Comparison of ENCODE assay signal across 17 mouse cellular contexts in the genomic region with DNA sequence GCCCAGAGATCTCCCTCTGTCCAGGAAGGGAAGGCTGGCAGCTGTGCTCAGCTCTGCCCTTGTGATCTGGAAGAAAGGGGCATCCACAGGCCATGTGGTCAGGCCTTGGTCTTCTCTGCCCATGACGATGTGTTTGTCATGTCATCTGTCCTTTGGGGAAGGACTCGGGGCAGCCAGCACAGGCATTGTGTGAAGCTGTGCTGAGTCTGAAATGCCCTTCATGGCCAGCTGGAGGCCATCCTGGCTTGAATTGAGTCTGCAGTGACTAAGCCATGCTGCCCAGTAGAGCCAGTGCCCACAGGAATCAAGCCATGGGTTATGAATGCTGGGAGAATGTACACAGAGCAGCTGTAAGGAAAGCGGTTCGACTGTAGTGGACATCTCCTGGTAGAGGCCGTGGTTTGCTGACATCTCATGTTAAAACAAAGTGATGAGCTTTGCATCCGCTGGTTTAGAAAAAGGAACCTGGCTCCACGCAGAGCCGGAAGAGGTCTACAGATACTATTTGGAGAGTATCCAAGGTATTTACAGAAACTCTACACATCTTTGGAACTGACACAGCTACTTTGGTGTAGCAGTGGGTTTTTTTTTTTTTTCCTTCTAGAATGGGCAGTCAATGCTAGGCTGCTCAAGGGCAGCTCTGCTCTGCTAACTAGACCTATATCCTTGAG. TPM values are rescaled to one million over a fixed set of nuclear protein-coding genes. Genes with fewer than 3 reads are reported as not detected.
DNase-seq lines count a peak whose midpoint lies in the region; ATAC-seq lines count a peak whose summit lies in the region.
"Had no signal": no experiment of that assay in that cellular context is flagged by ENCODE, and none has a peak within 500 bp of the region (broad histone marks: within the 10 kb centered on the region; RNA-seq: fewer than 3 reads in every experiment).

No protein-coding gene starts in this region.

- H3K9me3 ChIP-seq in heart, embryonic 11.5 days (replicated peaks; ENCODE audit: control insufficient read depth, low read length): no peaks in the 10 kb centered on the region
- H3K9me3 ChIP-seq in lung, embryonic 16.5 days (ENCODE audit: control insufficient read depth, low read length): no peaks in the 10 kb centered on the region
- H3K9me3 ChIP-seq: embryonic facial prominence, embryonic 13.5 days had no signal

- WGBS in heart, embryonic 11.5 days (ENCODE audit: insufficient replicate concordance): 76% methylated on average over 8 of the region's 8 CpGs
- 55% methylated on average over 8 of the region's 8 CpGs for WGBS in lung, embryonic 16.5 days

- no peaks in the 10 kb centered on the region for H3K36me3 ChIP-seq in heart, embryonic 11.5 days (ENCODE audit: control insufficient read depth, insufficient read depth, low read length)
- H3K36me3 ChIP-seq in lung, embryonic 16.5 days (ENCODE audit: control insufficient read depth, insufficient read depth, low read length): no peaks in the 10 kb centered on the region
- H3K36me3 ChIP-seq: embryonic facial prominence, embryonic 13.5 days had no signal

- DNase-seq in heart, adult 11 months: peak; percentile 96
- no peak for DNase-seq in lung, postnatal 14 days
- peak; percentile 31 for DNase-seq in telencephalon, adult 2 months (ENCODE audit: low read depth, low spot score)
- no peak for DNase-seq in layer of hippocampus, postnatal 14 days (ENCODE audit: low spot score in 2 of 2)
- DNase-seq in kidney, postnatal 14 days: no peak
- DNase-seq: cerebellum, adult 9-10 months; kidney, postnatal 10 days; spleen, adult 18-20 months; thymus, postnatal 4 days had no signal

- H3K4me2 ChIP-seq in heart, embryonic 11.5 days: no peak overlapping the region
- no peak overlapping the region for H3K4me2 ChIP-seq in lung, embryonic 16.5 days (ENCODE audit: low read depth, low read length)
- H3K4me2 ChIP-seq: embryonic facial prominence, embryonic 13.5 days had no signal

- H3K4me1 ChIP-seq in heart, embryonic 11.5 days (ENCODE audit: control insufficient read depth, insufficient read depth, low read length): no peaks in the 10 kb centered on the region
- H3K4me1 ChIP-seq in lung, embryonic 16.5 days (replicated peaks; ENCODE audit: control insufficient read depth, insufficient read depth, low read length): peaks cover 23% of the 10 kb centered on the region
- no peaks in the 10 kb centered on the region for H3K4me1 ChIP-seq in brown adipose tissue, adult 24 weeks (ENCODE audit: control insufficient read depth, insufficient read depth, insufficient read length, low read length)
- H3K4me1 ChIP-seq: embryonic facial prominence, embryonic 13.5 days had no signal

- ATAC-seq in heart, embryonic 11.5 days (replicated peaks; ENCODE audit: insufficient number of reproducible peaks, low FRiP score, low TSS enrichment): no peak
- ATAC-seq in lung, embryonic 16.5 days (ENCODE audit: low read depth): peak; percentile 16; the same call in 1 of the 2 replicates

- no peak overlapping the region for H3K9ac ChIP-seq in heart, embryonic 11.5 days (ENCODE audit: low read depth, low read length)
- H3K9ac ChIP-seq in lung, embryonic 16.5 days (ENCODE audit: low read length): no peak overlapping the region
- H3K9ac ChIP-seq: embryonic facial prominence, embryonic 13.5 days had no signal

- no peak overlapping the region for H3K27ac ChIP-seq in heart, embryonic 11.5 days (ENCODE audit: low read depth, low read length)
- peak overlapping the region; percentile 12; the same call in 1 of the 2 replicates for H3K27ac ChIP-seq in lung, embryonic 16.5 days (ENCODE audit: low read length)
- peak overlapping the region; percentile 73 for H3K27ac ChIP-seq in brown adipose tissue, adult 24 weeks (replicated peaks; ENCODE audit: low read depth, low read length)
- H3K27ac ChIP-seq: embryonic facial prominence, embryonic 13.5 days had no signal

- H3K4me3 ChIP-seq in heart, embryonic 11.5 days (ENCODE audit: low read depth, low read length): no peak overlapping the region
- H3K4me3 ChIP-seq in lung, embryonic 16.5 days (ENCODE audit: low read length): no peak overlapping the region
- no peak overlapping the region for H3K4me3 ChIP-seq in brown adipose tissue, adult 24 weeks (ENCODE audit: insufficient read depth, low read depth, low read length)
- H3K4me3 ChIP-seq: embryonic facial prominence, embryonic 13.5 days had no signal

- H3K27me3 ChIP-seq in heart, embryonic 11.5 days (ENCODE audit: control insufficient read depth, insufficient read depth, low read length): no peaks in the 10 kb centered on the region
- H3K27me3 ChIP-seq in lung, embryonic 16.5 days (ENCODE audit: control insufficient read depth, insufficient read depth, low read depth, low read length): no peaks in the 10 kb centered on the region

RNA-seq across cellular contexts. Expression of a gene that starts 9.8 kb away (rescaled TPM):
- polyA plus RNA-seq in heart, embryonic 11.5 days (2014; fragmentation: Nextera tagmentation; extraction: Ambion mirVana): 12.4 and 17.7 TPM in 2 replicates
- polyA plus RNA-seq in lung, embryonic 16.5 days (2015; fragmentation: Nextera tagmentation; extraction: Ambion mirVana): 78.0 and 83.8 TPM in 2 replicates
- 29.5 and 31.0 TPM in 2 replicates for polyA plus RNA-seq in brown adipose tissue, adult 24 weeks (2012; ENCODE audit: insufficient read depth, insufficient read length, missing spikeins)
- 100 to 1,000 TPM; 104 to 115 TPM for total RNA-seq in layer of hippocampus, postnatal 14 days (2021)

RNA-seq across cellular contexts. Expression of a gene that starts 58.2 kb away (rescaled TPM):
- polyA plus RNA-seq in heart, embryonic 11.5 days (2014; fragmentation: Nextera tagmentation; extraction: Ambion mirVana): not detected in 2 replicates
- not detected in 2 replicates for polyA plus RNA-seq in lung, embryonic 16.5 days (2015; fragmentation: Nextera tagmentation; extraction: Ambion mirVana)
- not detected in 2 replicates for polyA plus RNA-seq in brown adipose tissue, adult 24 weeks (2012; ENCODE audit: insufficient read depth, insufficient read length, missing spikeins)
- 1 to 10 TPM in 1 of 2 experiments, under 1 TPM in 1; 0.41 to 1.3 TPM for total RNA-seq in layer of hippocampus, postnatal 14 days (2021)
- total RNA-seq: heart, postnatal 10 days; left cerebral cortex, postnatal 36 days; midbrain, postnatal 0 days had no signal
- polyA plus RNA-seq: embryonic facial prominence, embryonic 13.5 days; liver, embryonic 16.5 days; midbrain, postnatal 0 days had no signal

Comparison
In these comparisons a context has a peak if more than half of its experiments do, and no peak if none do; other contexts are left out.
1. DNase-seq: peak in heart, adult 11 months (single experiment) and telencephalon, adult 2 months (single experiment); none in lung, postnatal 14 days (single experiment), layer of hippocampus, postnatal 14 days (0 of 2) and kidney, postnatal 14 days (single experiment).